Mouse (Mus musculus) brain, adult 2 months (tissue): ENCODE measurements around the gene Zfp992.
"Not testable (repeated sequence)": the region's sequence is repeated elsewhere in the genome, so short reads cannot be mapped to it uniquely, and the experiment has no call there.

Experiments
- DNase-seq: peaks from one replicate; pipeline ENCODE4 v3.0.0; 2011; ENCODE audit warnings: low read depth, low spot score

Zfp992 gene

GRCm38 (mm10) chr4:146448950-146449349, at the start of gene Zfp992:
TSS of gene Zfp992 (plus strand) at chr4:146449023.
- DNase-seq = not testable (repeated sequence)

- not testable (repeated sequence) for DNase-seq
Observed at GRCm38 (mm10) chr4:146429467-146429866, 19.4 kb upstream of the Zfp992 start.

GRCm38 (mm10) chr4:146430876-146431275, 17.9 kb upstream of the Zfp992 start:
- not testable (repeated sequence) for DNase-seq

GRCm38 (mm10) chr4:146435539-146435938, 13.3 kb upstream of the Zfp992 start:
- not testable (repeated sequence) for DNase-seq

- DNase-seq = not testable (repeated sequence)
Observed at GRCm38 (mm10) chr4:146437256-146437655, 11.6 kb upstream of the Zfp992 start.

- DNase-seq = not testable (repeated sequence)
Observed at GRCm38 (mm10) chr4:146444345-146444744, 4.5 kb upstream of the Zfp992 start.

- DNase-seq = not testable (repeated sequence)
Observed at GRCm38 (mm10) chr4:146445121-146445520, 3.7 kb upstream of the Zfp992 start.

GRCm38 (mm10) chr4:146446135-146446534, 2.7 kb upstream of the Zfp992 start:
- DNase-seq = not testable (repeated sequence)

GRCm38 (mm10) chr4:146447016-146447415, 1.8 kb upstream of the Zfp992 start:
- DNase-seq = not testable (repeated sequence)

GRCm38 (mm10) chr4:146449711-146450110, 888 bp downstream of the Zfp992 start:
- DNase-seq = not testable (repeated sequence)

- not testable (repeated sequence) for DNase-seq
Observed at GRCm38 (mm10) chr4:146452576-146452975, 3.8 kb downstream of the Zfp992 start.

- not testable (repeated sequence) for DNase-seq
Observed at GRCm38 (mm10) chr4:146454170-146454569, 5.3 kb downstream of the Zfp992 start.

- no peak for DNase-seq
Observed at GRCm38 (mm10) chr4:146454896-146455295, 6.1 kb downstream of the Zfp992 start.

- no peak for DNase-seq
Observed at GRCm38 (mm10) chr4:146455321-146455721, 6.5 kb downstream of the Zfp992 start.

GRCm38 (mm10) chr4:146456061-146456726, 7.4 kb downstream of the Zfp992 start:
- DNase-seq = no peak

- no peak for DNase-seq
Observed at GRCm38 (mm10) chr4:146457126-146457525, 8.3 kb downstream of the Zfp992 start.

GRCm38 (mm10) chr4:146457720-146458119, 8.9 kb downstream of the Zfp992 start:
- DNase-seq = no peak

GRCm38 (mm10) chr4:146459822-146460221, 11.0 kb downstream of the Zfp992 start:
- DNase-seq = not testable (repeated sequence)

GRCm38 (mm10) chr4:146460685-146461084, 11.9 kb downstream of the Zfp992 start:
- DNase-seq = not testable (repeated sequence)

- DNase-seq = not testable (repeated sequence)
Observed at GRCm38 (mm10) chr4:146463649-146464351, 15.0 kb downstream of the Zfp992 start.

- DNase-seq = not testable (repeated sequence)
Observed at GRCm38 (mm10) chr4:146469984-146470383, 21.2 kb downstream of the Zfp992 start.

GRCm38 (mm10) chr4:146474181-146474580, 25.4 kb downstream of the Zfp992 start:
- DNase-seq = not testable (repeated sequence)
